In the genomic region with DNA sequence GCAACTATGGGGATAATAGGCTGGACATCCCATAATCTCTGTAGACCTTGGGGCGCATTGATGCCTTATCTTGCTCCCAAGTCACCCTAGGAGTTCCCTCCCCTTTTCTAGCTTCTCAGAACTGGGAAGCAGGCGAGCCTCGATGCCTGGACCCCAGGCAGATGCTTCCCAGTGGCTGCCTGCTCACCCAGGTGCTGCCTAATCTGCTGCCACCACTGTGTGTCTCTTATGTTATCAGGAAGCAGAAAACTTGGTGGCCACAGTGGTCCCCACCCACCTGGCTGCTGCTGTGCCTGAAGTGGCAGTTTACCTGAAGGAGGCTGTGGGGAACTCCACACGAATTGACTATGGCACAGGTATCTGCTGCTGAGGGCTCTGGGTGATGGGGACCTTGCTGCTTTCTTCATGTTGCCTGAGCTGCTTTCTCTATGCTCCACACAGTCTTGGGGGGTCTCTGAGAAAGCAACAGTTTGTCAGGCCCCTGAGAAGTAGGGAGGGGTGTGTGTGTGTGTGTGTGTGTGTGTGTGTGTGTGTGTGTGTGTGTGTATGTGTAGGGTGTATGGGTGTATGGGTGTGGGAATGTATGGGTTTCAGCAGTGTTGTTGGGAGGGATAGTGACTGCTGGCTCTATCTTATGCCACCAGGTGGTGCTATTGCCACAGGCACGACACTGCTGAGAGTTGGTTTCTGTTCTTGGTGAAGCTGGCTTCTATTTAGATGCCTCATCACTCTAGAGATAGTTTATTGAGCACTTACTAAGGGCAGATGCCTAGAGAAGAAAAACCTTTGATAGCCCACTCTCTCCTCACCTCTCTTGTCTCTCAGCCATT, we compare ENCODE assay signal across 8 mouse cellular contexts. TPM values are rescaled to one million over a fixed set of nuclear protein-coding genes. Genes with fewer than 3 reads are reported as not detected.
DNase-seq lines count a peak whose midpoint lies in the region; ATAC-seq and TF ChIP-seq lines count a peak whose summit lies in the region.

No protein-coding gene starts in this region.

- peak; percentile 76 for ATAC-seq in monocyte, adult 5-6 weeks (replicated peaks; ENCODE audit: insufficient number of reproducible peaks, low FRiP score, low TSS enrichment, poor library complexity, severe bottlenecking)
- peak; percentile 51 for ATAC-seq in stomach, embryonic 14.5 days (ENCODE audit: insufficient number of reproducible peaks, insufficient read depth, low FRiP score, low read depth)

- H3K79me3 ChIP-seq in C2C12 (ENCODE audit: low read depth) = no peaks in the 10 kb centered on the region

- WGBS in liver, adult 2 months = 52% methylated on average over 5 of the region's 5 CpGs
- 54% methylated on average over 5 of the region's 5 CpGs for WGBS in stomach, embryonic 14.5 days

- peak; percentile 82 for DNase-seq in adipocyte (ENCODE audit: low spot score)
- DNase-seq in embryo, embryonic 11 days = peak; percentile 81
- peak; percentile 61 to 75 for DNase-seq in heart, adult 9 months (ENCODE audit: low spot score in 2 of 2)
- peak; percentile 82 for DNase-seq in kidney, adult 9 months
- DNase-seq in liver, adult 2 months (ENCODE audit: extremely low read depth, low read depth, low spot score) = no peak

- TF ChIP-seq POLR2A in liver, adult 2 months (IDR thresholded peaks at IDR 0.05; ENCODE audit: extremely low read depth, insufficient read depth, low read length) = no peak

- no peak overlapping the region for H3K4me2 ChIP-seq in stomach, embryonic 14.5 days (replicated peaks; ENCODE audit: low read depth, low read length)

- H3K36me3 ChIP-seq in C2C12 (ENCODE audit: control insufficient read depth, insufficient read depth) = peaks cover 75% of the 10 kb centered on the region
- H3K36me3 ChIP-seq in liver, adult 2 months (ENCODE audit: control insufficient read depth, insufficient read depth, low read length) = peaks cover 14% of the 10 kb centered on the region; the same call in 1 of the 2 replicates
- peaks cover 59% of the 10 kb centered on the region for H3K36me3 ChIP-seq in stomach, embryonic 14.5 days (ENCODE audit: control insufficient read depth, insufficient read depth, low read length)

- H3K27me3 ChIP-seq in C2C12 (ENCODE audit: control insufficient read depth, insufficient read depth, insufficient read length) = no peaks in the 10 kb centered on the region
- no peaks in the 10 kb centered on the region for H3K27me3 ChIP-seq in liver, adult 2 months (ENCODE audit: control insufficient read depth, insufficient read depth, low read length)
- H3K27me3 ChIP-seq in stomach, embryonic 14.5 days (ENCODE audit: control insufficient read depth, insufficient read depth, low read length) = no peaks in the 10 kb centered on the region

- no peak overlapping the region for H3K4me3 ChIP-seq in C2C12 (ENCODE audit: insufficient read depth, poor library complexity, severe bottlenecking)
- no peak overlapping the region for H3K4me3 ChIP-seq in liver, adult 2 months (ENCODE audit: insufficient read depth, low read depth, low read length)
- no peak overlapping the region for H3K4me3 ChIP-seq in stomach, embryonic 14.5 days (ENCODE audit: low read depth, low read length)

- H3K4me1 ChIP-seq in liver, adult 2 months (ENCODE audit: control insufficient read depth, insufficient read depth, low read length) = peaks cover 2% of the 10 kb centered on the region; the same call in 1 of the 2 replicates
- H3K4me1 ChIP-seq in stomach, embryonic 14.5 days (ENCODE audit: control insufficient read depth, insufficient read depth, low read length) = peaks cover 14% of the 10 kb centered on the region

- no peak overlapping the region for H3K9ac ChIP-seq in liver, adult 2 months (ENCODE audit: low read depth, low read length)
- H3K9ac ChIP-seq in stomach, embryonic 14.5 days (replicated peaks; ENCODE audit: low read depth, low read length) = no peak overlapping the region

- no peak overlapping the region for H3ac ChIP-seq in C2C12 (ENCODE audit: control insufficient read depth, insufficient read length, low read depth)

- TF ChIP-seq CTCF in C2C12 (IDR thresholded peaks at IDR 0.05; ENCODE audit: control insufficient read depth, insufficient read depth, insufficient read length) = peak; percentile 87
- TF ChIP-seq CTCF in liver, adult 2 months (IDR thresholded peaks at IDR 0.05; ENCODE audit: low read depth, low read length) = peak; percentile 77

- H3K27ac ChIP-seq in liver, adult 2 months (replicated peaks; ENCODE audit: insufficient read depth, low read depth, low read length) = no peak overlapping the region
- H3K27ac ChIP-seq in stomach, embryonic 14.5 days (ENCODE audit: low read length) = no peak overlapping the region

- no peaks in the 10 kb centered on the region for H3K9me3 ChIP-seq in stomach, embryonic 14.5 days (ENCODE audit: control insufficient read depth, low read depth, low read length)

- H3K79me2 ChIP-seq in C2C12 (ENCODE audit: control insufficient read depth, insufficient read depth) = no peaks in the 10 kb centered on the region
- H3K79me2 ChIP-seq in liver, adult 2 months (ENCODE audit: control insufficient read depth, insufficient read depth, low read length) = no peaks in the 10 kb centered on the region

TF ChIP-seq in C2C12, 6 proteins besides CTCF, POLR2A, EP300 and RAD21:
- peak; percentile 49 for TF ChIP-seq MAX (IDR thresholded peaks at IDR 0.05)
- TF ChIP-seq MYOG (IDR thresholded peaks at IDR 0.05; ENCODE audit: control insufficient read depth, extremely low read depth, insufficient read length) = no peak

RNA-seq across cellular contexts. Expression of a gene that starts 19.7 kb away (rescaled TPM):
- 213 TPM for polyA plus RNA-seq in C2C12 (2012; fragmentation: generic; extraction: Trizol)
- total RNA-seq in liver, adult 2 months (2014; rRNA removed) = 18.3 and 25.1 TPM in 2 replicates
- 48.9 and 54.3 TPM in 2 replicates for polyA plus RNA-seq in liver, adult 2 months (2012; rRNA removed)
- 23.0 to 45.8 TPM (median 34.5 TPM) in 3 replicates for total RNA-seq in monocyte, adult 5-6 weeks (2017)
- polyA plus RNA-seq in stomach, embryonic 14.5 days (2014; fragmentation: Nextera tagmentation; extraction: Ambion mirVana) = 82.6 and 85.4 TPM in 2 replicates

RNA-seq across cellular contexts. Expression of a gene that starts 19.9 kb away (rescaled TPM):
- 22.5 TPM for polyA plus RNA-seq in C2C12 (2012; fragmentation: generic; extraction: Trizol)
- 9.2 and 24.3 TPM in 2 replicates for total RNA-seq in liver, adult 2 months (2014; rRNA removed)
- 65.2 and 92.6 TPM in 2 replicates for polyA plus RNA-seq in liver, adult 2 months (2012; rRNA removed)
- total RNA-seq in monocyte, adult 5-6 weeks (2017) = 5.1 to 16.4 TPM (median 6.8 TPM) in 3 replicates
- polyA plus RNA-seq in stomach, embryonic 14.5 days (2014; fragmentation: Nextera tagmentation; extraction: Ambion mirVana) = 27.3 and 30.0 TPM in 2 replicates

RNA-seq across cellular contexts. Expression of a gene that starts 38.5 kb away (rescaled TPM):
- 61.4 TPM for polyA plus RNA-seq in C2C12 (2012; fragmentation: generic; extraction: Trizol)
- total RNA-seq in liver, adult 2 months (2014; rRNA removed) = 0.54 and 0.55 TPM in 2 replicates
- polyA plus RNA-seq in liver, adult 2 months (2012; rRNA removed) = 1.1 TPM in 2 replicates
- 0.29 to 1.8 TPM (median 1.7 TPM) in 3 replicates for total RNA-seq in monocyte, adult 5-6 weeks (2017)
- polyA plus RNA-seq in stomach, embryonic 14.5 days (2014; fragmentation: Nextera tagmentation; extraction: Ambion mirVana) = 2.8 and 3.1 TPM in 2 replicates

RNA-seq across cellular contexts. Expression of a gene that starts 43.5 kb away (rescaled TPM):
- 19.4 TPM for polyA plus RNA-seq in C2C12 (2012; fragmentation: generic; extraction: Trizol)
- 8.9 and 11.2 TPM in 2 replicates for total RNA-seq in liver, adult 2 months (2014; rRNA removed)
- 44.8 and 47.3 TPM in 2 replicates for polyA plus RNA-seq in liver, adult 2 months (2012; rRNA removed)
- total RNA-seq in monocyte, adult 5-6 weeks (2017) = 11.3 to 25.4 TPM (median 19.3 TPM) in 3 replicates
- 35.8 and 37.8 TPM in 2 replicates for polyA plus RNA-seq in stomach, embryonic 14.5 days (2014; fragmentation: Nextera tagmentation; extraction: Ambion mirVana)

Comparison
In these comparisons a context has a peak if more than half of its experiments do, and no peak if none do; other contexts are left out.
1. RNA of a gene that starts 38.5 kb away (polyA plus RNA-seq): 61.4 TPM in C2C12 (single experiment); 2.8 to 3.1 TPM in stomach, embryonic 14.5 days and 1.1 TPM in liver, adult 2 months; every median in the first group is over 10 times any median in the second.